Mouse (Mus musculus): ENCODE results near the gene Samd3.

DNA sequence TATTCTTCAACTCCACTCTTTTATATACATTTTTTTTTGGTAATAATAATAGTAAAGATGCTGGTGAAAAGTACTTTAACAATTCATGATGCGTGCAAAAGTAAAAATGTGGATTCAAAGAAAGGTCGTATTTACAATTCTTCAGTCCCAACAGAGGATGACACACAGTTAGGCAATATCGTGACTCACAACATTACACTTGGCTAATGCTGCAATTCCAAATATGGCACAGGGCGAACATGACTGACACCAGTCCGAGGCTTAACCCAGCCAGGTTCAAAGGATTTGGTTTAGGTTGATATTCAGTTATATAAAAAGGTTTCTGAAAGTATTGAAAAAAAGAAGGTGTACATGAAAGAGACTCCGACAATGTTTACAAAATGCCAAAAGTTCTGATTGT, 45.9 kb downstream of the Samd3 start:
- TF ChIP-seq CTCF (IDR thresholded peaks at IDR 0.05), result no peak
- no peak for TF ChIP-seq EP300 (IDR thresholded peaks at IDR 0.05)
